Mouse (Mus musculus) kidney, embryonic 16.5 days (tissue): ENCODE data around the gene Trub2. TPM values are rescaled to one million over a fixed set of nuclear protein-coding genes. Genes with fewer than 3 reads are reported as not detected.

Experiments used
- ATAC-seq: fragments of 200-750 bp; cut with Nextera tagmentation; 2 replicates; pipeline ENCODE4 v1.8.0; 2017; ENCODE audit warnings: moderate TSS enrichment; ENCODE audit not compliant: low FRiP score, low TSS enrichment
- H3K27ac ChIP-seq: fragments of 300-500 bp; sonication (generic); 2 replicates; pipeline ENCODE4 v1.5.1; 2014; ENCODE audit warnings: low read length
- H3K27me3 ChIP-seq: fragments of 300-500 bp; sonication (generic); 2 replicates; pipeline ENCODE4 v1.6.1; 2014; ENCODE audit warnings: low read length, control low read depth, mixed read lengths; ENCODE audit not compliant: insufficient read depth
- H3K36me3 ChIP-seq: fragments of 300-500 bp; sonication (generic); 2 replicates; pipeline ENCODE4 v1.6.1; 2014; ENCODE audit warnings: low read length, control low read depth, mixed read lengths; ENCODE audit not compliant: insufficient read depth
- H3K4me1 ChIP-seq: fragments of 300-500 bp; sonication (generic); 2 replicates; pipeline ENCODE4 v1.6.1; 2014; ENCODE audit warnings: low read length, control low read depth, mixed read lengths; ENCODE audit not compliant: insufficient read depth
- H3K4me2 ChIP-seq: fragments of 300-500 bp; sonication (generic); replicated peaks from 2 replicates; pipeline ENCODE4 v1.6.1; 2014; ENCODE audit warnings: low read depth, low read length
- H3K4me3 ChIP-seq: fragments of 300-500 bp; sonication (generic); 2 replicates; pipeline ENCODE4 v1.5.1; 2014; ENCODE audit warnings: mild to moderate bottlenecking, low read length
- H3K9ac ChIP-seq: fragments of 300-500 bp; sonication (generic); replicated peaks from 2 replicates; pipeline ENCODE4 v1.6.1; 2014; ENCODE audit warnings: low read length
- H3K9me3 ChIP-seq: fragments of 300-500 bp; sonication (generic); 2 replicates; pipeline ENCODE4 v1.6.1; 2016; ENCODE audit warnings: low read length, control low read depth
- WGBS: fragments of 180-500 bp; shearing (Covaris S2); extraction: QIAGEN DNeasy Blood & Tissue Kit; methylation state at CpG from one replicate; pipeline ENCODE4 v1.1.7; 2014; 5-methylcytosine and 5-hydroxymethylcytosine counted together
- polyA plus RNA-seq: library from polyadenylated mRNA; unstranded; fragments of >200 nt; fragmentation: Nextera tagmentation; extraction: Ambion mirVana; gene quantifications from 2 replicates; pipeline ENCODE4 v1.2.1, GENCODE M21; 2015

The Trub2 gene
- polyA plus RNA-seq, 1 experiment from 2014 or later, result 42.4 TPM

DNA sequence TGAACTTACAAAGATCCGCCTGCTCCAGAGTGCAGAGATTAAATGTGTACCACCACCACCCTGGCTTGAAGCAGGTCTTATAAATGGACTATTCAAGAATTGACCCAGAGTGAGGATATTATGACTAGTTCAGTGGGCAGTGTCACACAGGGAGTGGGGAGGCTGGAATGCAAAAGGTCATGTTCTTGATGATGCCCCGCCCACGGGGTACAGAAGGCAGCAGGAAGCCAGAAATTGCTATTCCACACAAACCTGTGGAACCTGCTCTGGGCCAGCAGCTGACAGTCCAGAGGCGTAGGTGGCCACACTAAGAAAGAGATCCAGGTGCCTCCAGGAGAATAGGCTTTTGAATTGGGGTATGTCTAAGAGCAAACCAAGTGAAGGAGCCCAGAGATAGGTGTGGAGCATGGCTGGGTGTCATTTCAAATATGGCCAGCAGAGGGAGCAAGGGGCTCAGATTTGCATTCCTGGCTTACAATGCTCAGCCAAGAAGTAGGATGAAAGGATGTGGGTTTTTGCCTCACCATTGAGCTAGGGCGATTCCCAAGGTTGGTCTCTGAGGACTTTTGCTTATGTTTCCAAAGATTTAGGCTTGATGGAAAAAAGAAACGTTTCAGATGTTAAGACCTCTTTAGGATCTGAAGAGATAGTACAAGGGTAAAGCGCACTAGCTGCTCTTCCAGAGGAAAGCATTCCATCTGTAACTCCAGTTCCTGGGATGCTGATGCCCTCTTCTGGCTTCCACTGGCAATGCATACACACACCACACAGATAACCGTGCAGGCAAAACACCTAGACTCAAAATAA is 29.3 kb upstream of the Trub2 start:
- H3K9me3 ChIP-seq, result no peaks in the 10 kb centered on the region
- H3K36me3 ChIP-seq, result peaks cover 23% of the 10 kb centered on the region
- H3K27me3 ChIP-seq, result no peaks in the 10 kb centered on the region
- H3K4me1 ChIP-seq, result peaks cover 36% of the 10 kb centered on the region
- peak overlapping the region; percentile 32; the same call in 1 of the 2 replicates for H3K4me2 ChIP-seq
- WGBS, result 32% methylated on average over 8 of the region's 8 CpGs
- H3K9ac ChIP-seq, result no peak overlapping the region
- ATAC-seq, result 0 out of 2 replicates have a peak, but pooled peaks have one; percentile 17
- H3K27ac ChIP-seq, result 0 out of 2 replicates have a peak overlapping the region, but pooled peaks have one; percentile 10
- no peak overlapping the region for H3K4me3 ChIP-seq

DNA sequence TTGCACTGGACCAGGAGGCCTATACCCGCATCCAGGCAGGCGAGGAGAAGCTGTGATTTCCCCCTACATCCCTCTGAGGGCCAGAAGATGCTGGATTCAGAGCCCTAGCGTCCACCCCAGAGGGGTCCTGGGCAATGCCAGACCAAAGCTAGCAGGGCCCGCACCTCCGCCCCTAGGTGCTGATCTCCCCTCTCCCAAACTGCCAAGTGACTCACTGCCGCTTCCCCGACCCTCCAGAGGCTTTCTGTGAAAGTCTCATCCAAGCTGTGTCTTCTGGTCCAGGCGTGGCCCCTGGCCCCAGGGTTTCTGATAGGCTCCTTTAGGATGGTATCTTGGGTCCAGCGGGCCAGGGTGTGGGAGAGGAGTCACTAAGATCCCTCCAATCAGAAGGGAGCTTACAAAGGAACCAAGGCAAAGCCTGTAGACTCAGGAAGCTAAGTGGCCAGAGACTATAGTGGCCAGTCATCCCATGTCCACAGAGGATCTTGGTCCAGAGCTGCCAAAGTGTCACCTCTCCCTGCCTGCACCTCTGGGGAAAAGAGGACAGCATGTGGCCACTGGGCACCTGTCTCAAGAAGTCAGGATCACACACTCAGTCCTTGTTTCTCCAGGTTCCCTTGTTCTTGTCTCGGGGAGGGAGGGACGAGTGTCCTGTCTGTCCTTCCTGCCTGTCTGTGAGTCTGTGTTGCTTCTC is 27.5 kb upstream of the Trub2 start:
- Histone ChIP-seq H3K27ac (no peak overlapping the region), H3K36me3 (peaks cover 39% of the 10 kb centered on the region), H3K4me1 (peaks cover 27% of the 10 kb centered on the region), H3K4me2 (no peak overlapping the region), H3K9ac (no peak overlapping the region), H3K27me3 (no peaks in the 10 kb centered on the region), H3K4me3 (no peak overlapping the region), H3K9me3 (no peaks in the 10 kb centered on the region)
- 78% methylated on average over 11 of the region's 11 CpGs for WGBS
- ATAC-seq, result no peak

DNA sequence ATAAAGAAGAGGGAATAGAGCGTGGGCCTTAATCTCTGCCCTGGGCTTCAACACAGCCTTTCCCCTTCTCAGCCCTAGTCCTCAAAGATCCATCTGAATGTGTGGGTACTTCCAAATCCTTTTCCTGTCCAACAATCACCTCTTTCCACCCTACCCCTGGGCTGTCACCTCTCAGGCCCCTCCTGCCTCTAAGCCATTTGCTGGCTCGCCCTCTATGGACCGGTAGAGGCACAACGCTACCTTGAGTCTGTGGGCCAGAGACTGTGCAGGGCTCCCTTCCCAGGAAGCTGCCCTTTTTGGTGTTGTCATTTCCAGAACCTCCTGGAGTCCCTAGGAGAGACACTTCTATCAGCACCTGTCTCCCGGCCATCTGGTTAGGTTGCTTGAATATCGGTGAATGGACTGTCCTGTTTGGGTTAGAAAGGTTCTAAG is 15.1 kb upstream of the Trub2 start:
- peak overlapping the region; percentile 91 for H3K4me2 ChIP-seq
- ATAC-seq, result peak; percentile 52; the same call in 1 of the 2 replicates
- H3K9me3 ChIP-seq, result no peaks in the 10 kb centered on the region
- 20% methylated on average over 6 of the region's 6 CpGs for WGBS
- peak overlapping the region; percentile 87 for H3K9ac ChIP-seq
- H3K36me3 ChIP-seq, result peaks cover 27% of the 10 kb centered on the region
- H3K27me3 ChIP-seq, result no peaks in the 10 kb centered on the region
- peak overlapping the region; percentile 89 for H3K4me3 ChIP-seq
- H3K27ac ChIP-seq, result peak overlapping the region; percentile 43; the same call in 1 of the 2 replicates
- peaks cover 7% of the 10 kb centered on the region for H3K4me1 ChIP-seq

DNA sequence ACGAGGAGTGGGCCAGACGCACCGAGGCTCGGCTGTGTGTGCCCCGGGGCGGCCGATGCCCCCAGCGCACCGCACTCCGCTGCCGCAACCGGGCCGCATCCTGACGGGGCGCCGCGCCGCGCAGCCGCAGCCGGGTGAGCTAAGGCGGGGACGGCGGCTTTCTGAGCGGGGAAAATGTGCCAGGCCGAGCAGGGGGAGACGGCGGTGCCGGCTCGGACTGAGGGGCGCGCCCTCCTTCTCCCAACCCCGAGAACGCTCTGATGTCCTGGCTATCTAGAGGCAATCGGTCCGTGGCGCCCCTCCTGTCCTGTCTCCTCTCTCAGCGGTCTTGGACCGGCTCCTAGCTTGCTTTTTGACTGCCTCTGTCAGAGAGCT is 14.5 kb upstream of the Trub2 start:
- Histone ChIP-seq H3K9me3 (no peaks in the 10 kb centered on the region), H3K4me1 (peaks cover 7% of the 10 kb centered on the region), H3K9ac (peak overlapping the region; percentile 87), H3K36me3 (peaks cover 21% of the 10 kb centered on the region), H3K4me2 (peak overlapping the region; percentile 91), H3K27me3 (no peaks in the 10 kb centered on the region), H3K27ac (peak overlapping the region; percentile 43; the same call in 1 of the 2 replicates), H3K4me3 (peak overlapping the region; percentile 89)
- no peak; the same call in none of the 2 replicates for ATAC-seq
- 0% methylated on average over 39 of the region's 39 CpGs for WGBS

DNA sequence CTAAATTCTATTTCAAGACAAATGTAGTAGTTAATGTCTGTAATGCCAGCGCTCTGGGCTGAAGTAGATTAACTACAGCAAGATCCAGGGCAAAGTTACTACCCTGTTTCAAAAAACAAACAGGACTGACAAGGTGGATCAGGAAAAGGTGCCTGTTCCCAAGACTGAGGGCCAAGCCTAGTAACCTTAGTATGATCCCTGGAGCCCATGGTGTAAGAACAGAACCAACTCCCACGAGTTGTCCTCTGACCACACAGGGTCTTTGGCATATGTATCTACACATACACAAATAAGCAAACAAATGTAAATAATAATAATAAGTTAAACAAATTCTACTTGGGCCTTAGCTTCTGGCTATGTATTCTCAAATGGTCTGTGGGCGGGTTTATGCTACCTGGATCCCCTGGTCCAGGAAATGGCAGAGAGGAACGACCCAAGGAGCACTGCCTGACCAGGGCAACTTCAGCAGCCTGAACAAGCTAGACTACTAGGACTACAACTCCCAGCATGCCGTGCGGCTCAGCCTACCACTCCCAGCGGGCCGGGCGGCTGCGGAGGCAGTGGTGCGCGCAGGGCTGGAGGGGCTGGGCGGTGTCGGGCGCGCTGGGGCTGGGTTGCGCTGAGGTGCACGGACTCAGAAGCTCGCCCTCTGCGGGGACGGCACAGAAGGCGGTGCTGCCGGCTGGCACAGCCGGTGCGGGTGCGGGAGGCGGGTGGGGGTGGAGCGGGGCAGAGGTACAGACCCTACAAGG is 13.9 kb upstream of the Trub2 start, which contains the start of gene Slc27a4:
Gene Slc27a4, plus strand, starts transcription at position 560 of the 752 bp plus-strand sequence.
- H3K36me3 ChIP-seq, result peaks cover 15% of the 10 kb centered on the region
- WGBS, result 4% methylated on average over 27 of the region's 28 CpGs
- no peaks in the 10 kb centered on the region for H3K27me3 ChIP-seq
- peak within 1 kb of the TSS; percentile 89 for H3K4me3 ChIP-seq
- peaks cover 7% of the 10 kb centered on the region for H3K4me1 ChIP-seq
- H3K4me2 ChIP-seq, result peak within 1 kb of the TSS; percentile 91
- H3K9me3 ChIP-seq, result no peaks in the 10 kb centered on the region
- ATAC-seq, result peak; percentile 98
- peak within 1 kb of the TSS; percentile 87 for H3K9ac ChIP-seq
- peak within 1 kb of the TSS; percentile 43; the same call in 1 of the 2 replicates for H3K27ac ChIP-seq

DNA sequence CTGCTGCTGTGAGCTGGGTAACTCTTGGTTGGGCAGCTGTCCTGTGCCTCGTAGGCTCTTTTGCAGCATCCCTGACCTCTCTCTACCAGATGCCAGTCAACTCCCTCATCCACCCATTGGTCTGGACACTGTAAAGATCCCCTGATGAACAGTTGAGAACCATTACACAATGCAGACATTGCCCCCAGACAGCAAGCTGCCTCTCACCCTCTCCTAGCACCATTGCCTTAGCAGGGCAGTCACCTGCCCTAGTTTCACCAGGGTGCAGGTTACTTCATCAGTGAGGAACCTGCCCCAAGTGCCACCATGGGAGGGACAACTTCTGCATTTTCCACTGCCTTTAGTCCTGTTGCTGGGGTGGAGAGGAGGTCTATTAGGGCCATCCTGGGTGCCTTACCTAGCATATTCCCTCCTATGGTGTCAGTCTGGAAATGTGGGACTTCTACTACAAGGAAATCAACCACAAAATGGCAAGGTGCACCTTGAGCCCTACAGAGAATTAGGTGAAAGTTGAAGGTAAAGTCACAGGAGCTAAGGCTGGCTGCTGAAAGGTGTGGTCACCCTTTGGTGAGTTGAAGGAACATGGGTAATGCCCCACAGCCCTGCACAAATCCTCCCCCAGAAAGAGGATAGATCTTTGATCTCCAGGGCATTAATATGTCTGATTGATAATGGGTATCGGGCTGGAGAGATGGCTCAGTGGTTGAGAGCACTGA is 4.6 kb upstream of the Trub2 start:
- Histone ChIP-seq H3K4me1 (peaks cover 6% of the 10 kb centered on the region; the same call in 1 of the 2 replicates), H3K4me3 (no peak overlapping the region), H3K27ac (no peak overlapping the region), H3K9me3 (no peaks in the 10 kb centered on the region), H3K4me2 (no peak overlapping the region), H3K27me3 (no peaks in the 10 kb centered on the region), H3K9ac (no peak overlapping the region), H3K36me3 (peaks cover 35% of the 10 kb centered on the region)
- no peak for ATAC-seq
- WGBS, result 91% methylated on average over 2 of the region's 2 CpGs

DNA sequence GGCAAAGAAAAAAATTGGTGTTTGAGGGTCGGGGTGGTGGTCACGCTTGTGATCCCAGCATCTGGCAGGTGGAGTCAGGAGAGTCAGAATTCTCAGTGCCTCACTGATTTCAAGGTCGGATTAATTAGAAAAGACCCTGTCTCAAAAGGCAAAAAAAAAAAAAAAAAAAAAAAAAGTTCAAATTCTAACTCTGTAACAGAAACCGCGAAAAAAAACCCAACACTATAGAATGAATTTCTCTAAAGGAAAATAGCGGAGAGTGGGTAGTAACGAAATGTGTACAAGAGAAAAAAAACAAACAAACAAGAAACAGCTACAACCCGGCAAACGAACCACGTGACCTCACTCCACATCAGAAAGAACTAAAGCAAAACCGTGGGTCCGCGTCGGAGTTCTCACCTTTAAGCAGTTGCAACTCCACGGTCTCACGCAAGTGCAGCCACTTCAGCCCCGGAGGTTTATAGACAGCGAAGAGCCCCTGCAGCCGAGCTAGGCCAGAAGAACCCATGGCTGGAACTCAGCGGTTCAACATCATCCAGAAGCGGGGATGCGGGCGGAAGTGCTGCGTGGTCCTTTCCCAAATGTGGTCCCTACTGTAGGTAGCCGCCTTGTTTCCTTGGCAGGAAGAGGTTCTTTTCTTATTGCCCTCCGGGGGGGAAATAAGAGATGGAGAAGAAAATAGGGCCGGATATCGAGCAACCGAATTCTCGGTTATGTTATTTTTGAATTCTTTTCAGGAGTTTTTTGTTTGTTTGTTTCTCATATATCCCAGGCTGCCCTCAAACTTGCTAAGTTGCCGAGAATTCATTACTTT is 991 bp downstream of the Trub2 start, which contains the start of gene Coq4:
Gene Coq4, plus strand, starts transcription at position 390 of the 814 bp plus-strand sequence.
- no peaks in the 10 kb centered on the region for H3K9me3 ChIP-seq
- 2% methylated on average over 31 of the region's 31 CpGs for WGBS
- H3K4me3 ChIP-seq, result peak within 1 kb of the TSS; percentile 93
- peak within 1 kb of the TSS; percentile 79 for H3K4me2 ChIP-seq
- H3K27me3 ChIP-seq, result no peaks in the 10 kb centered on the region
- H3K9ac ChIP-seq, result peak within 1 kb of the TSS; percentile 88
- ATAC-seq, result peak; percentile 92
- H3K4me1 ChIP-seq, result peaks cover 13% of the 10 kb centered on the region
- H3K27ac ChIP-seq, result peak within 1 kb of the TSS; percentile 82
- peaks cover 50% of the 10 kb centered on the region for H3K36me3 ChIP-seq

DNA sequence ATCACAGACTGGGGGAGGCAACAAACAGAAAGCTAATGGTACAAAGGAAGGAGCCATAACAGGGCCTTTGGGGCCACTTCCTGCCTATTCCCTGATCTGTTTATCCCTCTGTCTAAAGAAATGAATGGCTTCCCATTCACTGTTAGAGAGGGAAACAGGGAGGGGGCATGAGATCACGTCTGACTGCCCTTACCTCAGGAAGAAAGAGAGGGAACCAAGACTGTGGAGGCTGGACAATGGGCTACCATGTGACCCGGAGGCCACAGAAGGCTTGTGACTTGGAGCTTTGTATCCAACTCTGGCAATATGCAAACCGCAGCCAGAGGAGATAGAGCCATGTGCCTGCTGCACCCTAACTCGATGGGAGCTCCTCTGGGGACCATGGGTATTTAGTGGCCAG is 4.0 kb downstream of the Trub2 start:
- Histone ChIP-seq H3K4me1 (peaks cover 13% of the 10 kb centered on the region), H3K27me3 (no peaks in the 10 kb centered on the region), H3K36me3 (peaks cover 61% of the 10 kb centered on the region), H3K4me3 (no peak overlapping the region), H3K27ac (no peak overlapping the region), H3K9ac (no peak overlapping the region), H3K9me3 (peaks cover 3% of the 10 kb centered on the region; the same call in 1 of the 2 replicates), H3K4me2 (no peak overlapping the region)
- 72% methylated on average over 4 of the region's 4 CpGs for WGBS
- no peak for ATAC-seq
